Mouse (Mus musculus): ENCODE data around the gene Acss2.

Acss2 gene

DNA sequence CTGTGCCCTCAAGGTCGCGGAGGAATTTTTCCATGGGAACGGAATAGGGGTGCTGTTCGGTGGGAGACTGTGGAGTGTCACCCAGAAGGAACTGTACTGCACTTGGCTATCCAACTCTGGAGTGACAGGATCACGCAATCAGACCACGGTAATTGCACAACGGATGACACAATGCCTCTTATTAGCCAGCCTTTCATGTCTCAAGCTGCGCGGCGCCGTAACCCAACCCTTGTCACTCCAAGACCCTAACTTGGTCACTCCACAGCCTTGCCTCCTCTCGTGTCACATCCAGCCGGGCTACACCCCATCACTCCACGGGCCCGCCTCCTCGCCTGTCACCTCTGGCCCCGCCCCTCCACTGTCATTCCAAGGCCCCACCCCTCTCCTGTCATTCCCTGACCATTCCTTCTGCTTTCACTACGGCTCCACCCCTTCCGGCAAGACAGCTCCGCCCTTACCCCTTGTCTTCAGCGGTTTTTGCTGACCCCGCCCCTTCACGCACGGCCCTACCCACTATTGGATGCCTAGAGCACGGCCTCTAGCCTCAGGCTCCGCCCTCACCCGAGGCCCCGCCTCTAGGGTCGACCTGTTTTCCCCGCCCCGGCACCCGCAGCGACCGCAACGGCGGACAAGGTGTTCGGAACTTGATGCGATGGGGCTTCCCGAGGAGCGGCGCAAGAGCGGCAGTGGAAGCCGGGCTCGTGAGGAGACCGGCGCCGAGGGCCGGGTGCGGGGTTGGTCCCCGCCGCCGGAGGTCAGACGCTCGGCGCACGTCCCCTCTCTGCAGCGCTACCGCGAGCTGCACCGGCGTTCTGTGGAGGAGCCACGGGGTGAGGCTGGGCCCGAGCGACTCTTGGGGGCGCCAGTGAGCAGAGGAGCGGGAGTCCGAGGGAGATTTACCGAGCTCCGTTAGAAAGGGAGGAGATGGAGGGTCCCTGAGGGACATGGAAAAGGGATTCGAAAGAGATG, at the start of gene Acss2, which contains the start of gene Ggt7:
Gene Acss2 (plus strand): TSS at position 494 of the 969 bp plus-strand sequence.
Gene Ggt7 (minus strand): TSS at position 783 of the 969 bp plus-strand sequence.
- in situ Hi-C loops (cut with MboI, MseI) = loop anchor here (10.0 kb wide), 1 partner anchor 67 kb away; no protein-coding TSS in a partner anchor

DNA sequence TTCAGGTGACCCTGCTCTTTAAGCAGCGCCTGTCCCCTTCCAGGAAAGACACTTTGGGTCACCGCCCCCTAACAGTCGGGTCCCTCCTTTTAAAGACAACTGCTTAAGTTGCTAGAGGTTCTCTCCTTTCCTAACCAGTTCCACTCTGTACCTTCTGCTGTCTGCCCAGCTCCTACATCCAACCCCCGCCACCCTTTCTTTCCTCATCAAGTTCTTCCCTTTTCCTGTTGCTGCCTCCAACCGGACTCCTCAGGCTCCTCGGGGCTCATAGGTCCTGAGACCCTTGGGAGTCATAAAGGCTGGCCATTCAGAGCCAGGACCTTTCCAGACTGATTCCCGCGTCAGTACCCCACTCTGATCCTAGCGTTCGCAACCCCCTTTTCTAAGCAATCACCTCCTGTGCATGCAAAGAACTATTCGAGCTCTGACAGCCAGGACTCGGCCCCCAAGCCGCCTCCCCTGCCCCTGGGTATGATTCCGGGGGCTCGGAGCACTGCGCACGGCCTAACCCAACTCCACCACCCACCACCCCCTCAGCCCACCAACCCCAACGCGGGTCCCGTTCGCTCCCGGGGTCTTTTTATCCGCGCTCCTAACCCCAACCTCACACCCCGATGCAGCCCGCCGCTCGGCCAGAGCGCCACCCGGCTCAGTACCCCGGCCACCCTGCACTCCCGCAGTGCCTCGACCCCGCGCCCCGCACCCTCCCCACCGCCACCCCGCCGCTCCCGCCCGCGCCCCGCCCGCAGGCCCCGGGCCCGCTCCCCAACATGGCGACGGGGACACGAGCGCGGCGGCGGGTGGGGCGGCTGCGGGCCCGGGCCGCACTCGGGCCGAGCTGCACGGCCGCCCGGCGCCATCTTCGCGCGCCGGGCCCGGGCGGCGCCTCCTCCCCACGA, 44.8 kb upstream of the Acss2 start:
- in situ Hi-C loops (cut with MboI, MseI) = no loop called here

DNA sequence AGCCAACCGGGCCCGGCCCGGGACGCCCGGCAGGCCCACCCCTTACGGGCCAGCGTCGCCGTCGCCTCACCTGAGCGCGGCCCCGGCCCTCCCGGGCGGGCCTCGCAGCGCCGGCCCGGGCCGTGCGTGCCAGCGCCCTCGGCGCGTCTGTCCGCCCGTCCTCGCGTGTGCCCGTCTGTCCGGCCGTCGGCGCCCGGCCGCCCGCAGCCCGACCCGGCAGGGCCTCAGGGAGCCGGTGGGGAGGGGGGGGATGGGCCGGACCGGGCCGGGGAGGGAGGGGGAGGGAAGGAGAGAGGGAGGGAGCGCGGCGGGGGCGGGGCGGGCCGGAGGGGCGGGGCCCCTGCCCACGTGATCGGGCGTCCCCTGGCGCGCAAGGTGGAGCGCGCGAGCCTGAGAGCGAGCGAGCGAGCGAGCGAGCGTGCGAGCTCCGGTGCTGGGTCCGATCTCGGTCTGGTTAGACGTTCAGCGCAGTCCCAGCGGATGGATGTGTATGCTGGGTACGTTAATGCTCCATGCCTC, 44.1 kb upstream of the Acss2 start, which contains the start of gene Ncoa6:
Gene Ncoa6 (minus strand): TSS at position 325 of the 519 bp plus-strand sequence.
- in situ Hi-C loops (cut with MboI, MseI) = no loop called here

DNA sequence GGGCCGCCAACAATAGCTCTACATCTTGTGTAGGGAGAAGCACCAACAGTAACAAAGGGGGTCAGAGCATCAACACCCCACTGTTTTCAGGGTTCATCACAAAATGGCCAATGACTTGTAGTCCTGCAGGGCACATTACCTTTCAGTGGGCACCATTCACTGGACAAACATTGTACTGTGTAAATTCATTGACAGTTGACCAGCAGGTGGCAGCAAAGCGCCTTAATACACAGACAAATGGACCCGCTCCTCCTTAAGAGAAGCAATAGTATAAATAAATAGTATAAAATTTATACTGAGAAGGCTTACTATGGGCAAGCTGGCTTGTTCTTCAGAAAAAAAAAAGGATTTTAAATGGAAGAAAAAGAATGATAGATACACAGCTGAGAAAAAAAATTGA, 35.7 kb upstream of the Acss2 start:
- in situ Hi-C loops (cut with MboI, MseI) = no loop called here

DNA sequence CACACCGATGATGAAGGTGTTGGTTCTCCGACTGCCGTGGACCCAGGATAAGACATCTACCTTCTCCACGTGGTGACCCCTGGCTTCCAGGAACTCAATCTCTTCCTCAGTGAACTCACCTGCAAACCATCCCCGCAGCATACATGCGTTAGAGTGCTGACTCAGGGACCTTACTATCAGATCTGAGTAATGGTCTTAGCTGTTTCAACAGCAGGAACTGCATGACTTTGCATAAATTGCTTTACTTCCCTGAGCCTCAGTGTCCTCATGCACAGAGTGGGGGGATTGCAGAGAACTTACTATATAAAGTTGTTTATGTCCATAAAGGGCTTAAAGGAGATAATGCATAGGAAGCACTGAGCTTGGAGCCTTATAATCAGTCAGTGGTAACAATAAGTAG, 26.8 kb upstream of the Acss2 start:
- in situ Hi-C loops (cut with MboI, MseI) = no loop called here

GRCm38 (mm10) chr2:155502596-155502995, 15.2 kb upstream of the Acss2 start:
- in situ Hi-C loops (cut with MboI, MseI) = no loop called here

GRCm38 (mm10) chr2:155504440-155505355, 13.1 kb upstream of the Acss2 start:
- in situ Hi-C loops (cut with MboI, MseI) = no loop called here

- in situ Hi-C loops (cut with MboI, MseI) = no loop called here
These were observed 11.9 kb upstream of the Acss2 start for GRCm38 (mm10) chr2:155505811-155506210.

GRCm38 (mm10) chr2:155507721-155508470, 9.9 kb upstream of the Acss2 start:
- in situ Hi-C loops (cut with MboI, MseI) = no loop called here

GRCm38 (mm10) chr2:155512479-155512878, 5.3 kb upstream of the Acss2 start:
- in situ Hi-C loops (cut with MboI, MseI) = loop anchor here (5.0 to 10.0 kb wide), 3 partner anchors 72 to 240 kb away; partner anchors contain the start of gene Procr

- in situ Hi-C loops (cut with MboI, MseI) = loop anchor here (5.0 to 10.0 kb wide), 3 partner anchors 71 to 239 kb away; partner anchors contain the start of gene Procr
These were observed 4.2 kb upstream of the Acss2 start for GRCm38 (mm10) chr2:155513543-155513942.

DNA sequence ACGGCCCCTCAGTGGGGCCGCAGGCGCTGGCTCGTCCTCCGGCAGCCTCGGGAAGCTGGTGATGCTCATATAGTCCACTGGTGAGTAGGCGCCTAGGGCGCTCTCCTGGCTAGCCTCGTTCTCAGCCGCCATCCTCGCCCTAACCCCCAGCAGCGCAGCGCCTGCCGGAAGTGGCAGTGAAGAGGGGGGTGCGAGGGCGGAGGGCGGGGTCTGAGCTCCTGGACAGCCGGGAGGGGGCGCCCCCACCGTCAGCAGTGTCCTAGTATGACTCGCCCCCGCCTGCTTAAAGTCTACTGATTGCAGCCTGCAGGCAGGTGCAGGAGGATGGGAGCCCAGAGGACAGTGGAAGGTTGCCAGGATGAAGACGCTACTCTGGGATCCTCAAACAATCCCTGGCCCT, 3.1 kb upstream of the Acss2 start:
- in situ Hi-C loops (cut with MboI, MseI) = loop anchor here (5.0 to 10.0 kb wide), 3 partner anchors 70 to 238 kb away; partner anchors contain the start of gene Procr

- in situ Hi-C loops (cut with MboI, MseI) = loop anchor here (10.0 kb wide), 1 partner anchor 69 kb away; no protein-coding TSS in a partner anchor
These were observed 1.8 kb upstream of the Acss2 start for GRCm38 (mm10) chr2:155515941-155516340.

DNA sequence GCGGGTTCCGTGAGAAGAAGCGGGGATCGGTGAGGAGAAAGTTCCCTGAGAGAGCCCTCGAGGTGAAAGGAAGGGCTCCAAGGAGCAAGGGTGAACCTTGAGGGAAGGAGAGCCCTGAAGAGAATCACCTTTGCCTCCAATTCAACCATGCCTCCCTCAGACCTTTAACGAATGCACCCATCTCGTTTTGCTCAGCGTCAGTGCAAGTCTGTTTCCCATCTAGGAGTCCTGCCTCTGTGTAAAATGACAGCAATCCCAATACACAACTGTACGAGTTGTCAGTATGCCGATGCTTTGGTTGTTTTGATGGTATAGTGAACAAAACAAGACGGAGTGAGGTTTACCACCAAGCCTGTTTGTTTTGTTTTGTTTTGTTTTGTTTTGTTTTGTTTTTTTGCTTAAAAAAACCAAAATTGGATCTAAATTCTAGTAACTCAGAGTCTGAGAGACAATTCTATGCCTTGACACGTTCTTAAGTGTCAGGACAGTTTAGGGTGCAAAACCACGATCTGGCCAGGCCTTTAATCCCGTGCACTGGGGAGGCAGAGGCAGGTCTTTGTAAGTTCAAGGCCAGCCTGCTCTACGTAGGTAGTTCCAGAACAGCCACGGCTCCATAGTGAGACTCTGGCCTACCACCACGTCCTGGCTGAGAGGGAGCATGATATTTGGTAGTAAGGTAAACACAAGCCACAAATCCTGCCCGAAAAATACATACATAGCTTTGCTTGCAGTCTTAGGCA, 953 bp downstream of the Acss2 start:
- in situ Hi-C loops (cut with MboI, MseI) = loop anchor here (10.0 kb wide), 1 partner anchor 66 kb away; no protein-coding TSS in a partner anchor

GRCm38 (mm10) chr2:155523706-155524105, 6.0 kb downstream of the Acss2 start:
- in situ Hi-C loops (cut with MboI, MseI) = no loop called here

DNA sequence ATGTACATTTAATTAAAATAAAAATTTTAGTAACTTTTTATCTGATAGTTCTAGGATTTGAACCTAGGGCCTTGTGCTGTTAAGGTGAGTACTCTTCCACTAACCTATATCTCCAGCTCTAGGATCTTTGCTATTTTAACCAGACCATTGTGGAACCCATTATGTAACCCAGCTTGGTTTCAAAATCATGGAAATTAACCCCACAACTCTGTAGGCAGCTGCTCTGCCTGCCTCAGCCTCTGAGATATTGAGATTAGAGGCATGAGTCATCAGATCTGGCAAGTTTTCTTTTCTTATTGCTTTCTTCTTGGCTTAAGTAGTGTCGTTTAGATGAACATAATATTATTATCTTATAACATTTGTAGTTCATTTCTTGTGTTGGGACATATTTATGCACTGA, 6.6 kb downstream of the Acss2 start:
- in situ Hi-C loops (cut with MboI, MseI) = no loop called here

- in situ Hi-C loops (cut with MboI, MseI) = no loop called here
These were observed 9.6 kb downstream of the Acss2 start for GRCm38 (mm10) chr2:155527367-155527766.

- in situ Hi-C loops (cut with MboI, MseI) = no loop called here
These were observed 18.5 kb downstream of the Acss2 start for GRCm38 (mm10) chr2:155536292-155536691.

Data from T-helper 2 cell (primary cell).